Mouse (Mus musculus): ENCODE measurements around the gene Arhgef19. TPM values are rescaled to one million over a fixed set of nuclear protein-coding genes. Genes with fewer than 3 reads are reported as not detected.

The Arhgef19 gene
- polyA plus RNA-seq, 1 experiment from 2014 or later: 10.9 TPM

DNA sequence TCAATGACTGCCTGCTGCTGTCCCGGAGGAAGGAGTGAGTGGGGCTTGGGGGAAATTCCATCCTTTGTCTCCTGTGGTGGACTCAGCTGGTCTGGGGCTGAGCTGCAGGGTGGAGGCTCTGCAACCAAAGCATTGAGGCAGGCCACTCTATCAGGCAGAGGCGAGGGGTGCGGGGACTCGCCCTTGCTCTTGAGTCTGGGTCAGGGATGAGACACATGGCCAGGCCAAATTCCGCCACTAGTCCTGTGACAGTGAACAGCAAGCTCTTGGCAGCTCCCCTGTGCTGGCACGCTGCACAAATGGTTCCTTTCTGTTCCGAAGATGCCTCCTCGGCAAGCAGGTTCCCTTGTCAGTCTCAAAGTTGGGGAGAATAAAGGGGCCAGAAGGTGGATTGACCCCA is 11.8 kb downstream of the Arhgef19 start:
- H3K27ac ChIP-seq: no peak overlapping the region
- 68% methylated on average over 8 of the region's 8 CpGs for WGBS

DNA sequence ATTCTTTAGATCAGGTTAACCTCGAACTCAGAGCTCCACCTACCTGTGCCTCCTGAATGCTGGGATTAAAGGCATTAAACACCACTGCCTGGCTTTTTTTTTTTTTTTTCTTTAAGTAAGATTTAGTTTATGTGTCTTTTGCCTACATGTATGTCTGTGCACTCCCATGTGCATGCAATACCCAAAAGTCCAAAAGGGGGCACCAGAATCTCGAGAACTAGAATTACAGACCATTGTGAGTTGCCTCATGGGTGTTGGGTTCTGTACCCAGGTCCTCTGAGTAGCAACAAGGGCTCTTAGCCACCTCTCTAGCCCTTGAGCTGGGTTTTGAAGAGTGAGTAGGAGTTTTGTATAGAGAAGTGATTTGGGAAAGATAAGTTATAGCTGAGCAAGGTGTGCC is 13.3 kb downstream of the Arhgef19 start:
- Histone ChIP-seq H3K9me3 (replicated peaks) (no peaks in the 10 kb centered on the region), H3K4me2 (replicated peaks) (no peak overlapping the region), H3K36me3 (no peaks in the 10 kb centered on the region), H3K9ac (no peak overlapping the region), H3K27me3 (peaks cover 41% of the 10 kb centered on the region), H3K4me1 (peaks cover 23% of the 10 kb centered on the region), H3K4me3 (no peak overlapping the region), H3K27ac (no peak overlapping the region)
- 65% methylated on average over 2 of the region's 2 CpGs for WGBS
- ATAC-seq (ENCODE audit: low FRiP score): no peak

More for the DNA sequence above, 11.8 kb downstream of the Arhgef19 start:
- Histone ChIP-seq H3K4me1 (peaks cover 38% of the 10 kb centered on the region), H3K4me3 (no peak overlapping the region), H3K36me3 (no peaks in the 10 kb centered on the region), H3K9me3 (replicated peaks) (no peaks in the 10 kb centered on the region), H3K9ac (no peak overlapping the region), H3K27me3 (peaks cover 52% of the 10 kb centered on the region), H3K4me2 (replicated peaks) (no peak overlapping the region)
- ATAC-seq (ENCODE audit: low FRiP score): no peak

DNA sequence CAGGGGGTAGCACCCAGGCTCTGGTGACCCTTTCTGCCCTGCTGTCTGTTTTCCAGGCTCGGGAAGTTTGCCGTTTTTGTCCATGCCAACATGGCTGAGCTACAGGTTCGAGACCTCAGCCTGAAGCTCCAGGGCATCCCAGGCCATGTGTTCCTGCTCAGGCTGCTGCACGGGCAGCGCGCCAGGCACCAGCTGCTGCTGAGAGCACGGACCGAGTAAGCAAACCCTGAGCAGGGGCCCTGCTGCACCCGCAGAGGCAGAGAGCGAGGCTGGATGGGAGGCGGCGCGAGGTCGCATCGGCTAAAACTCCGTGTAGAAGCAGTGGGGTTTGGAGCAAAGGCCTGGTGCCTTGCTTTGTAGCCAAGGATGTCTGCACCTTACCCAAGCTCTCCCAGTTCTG is 14.9 kb downstream of the Arhgef19 start:
- H3K4me3 ChIP-seq: no peak overlapping the region
- peaks cover 25% of the 10 kb centered on the region for H3K27me3 ChIP-seq
- H3K36me3 ChIP-seq: no peaks in the 10 kb centered on the region
- 73% methylated on average over 16 of the region's 16 CpGs for WGBS
- H3K27ac ChIP-seq: no peak overlapping the region
- H3K4me2 ChIP-seq (replicated peaks): no peak overlapping the region
- peaks cover 11% of the 10 kb centered on the region for H3K4me1 ChIP-seq
- ATAC-seq (ENCODE audit: low FRiP score): no peak
- H3K9ac ChIP-seq: no peak overlapping the region
- no peaks in the 10 kb centered on the region for H3K9me3 ChIP-seq (replicated peaks)

DNA sequence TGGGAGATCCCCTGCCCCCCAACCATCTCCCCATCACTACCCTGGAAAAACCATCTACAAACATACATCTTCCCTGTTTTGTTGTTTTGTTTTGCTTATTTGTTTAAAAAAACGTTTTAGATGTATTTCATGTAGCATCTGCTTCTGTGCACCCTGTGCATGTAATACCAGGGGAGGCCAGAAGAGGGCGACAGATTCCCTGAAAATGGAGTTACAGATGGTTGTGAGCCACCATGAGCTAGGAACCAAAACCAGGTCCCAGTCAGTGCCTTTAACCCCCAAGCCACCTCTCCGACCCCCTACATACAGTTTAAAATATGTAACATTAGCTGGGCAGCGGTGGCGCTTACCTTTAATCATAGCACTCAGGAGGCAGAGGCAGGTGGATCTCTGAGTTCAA is 18.1 kb downstream of the Arhgef19 start:
- no peak overlapping the region for H3K9ac ChIP-seq
- peaks cover 6% of the 10 kb centered on the region; the same call in 1 of the 2 replicates for H3K4me1 ChIP-seq
- no peak overlapping the region for H3K4me2 ChIP-seq (replicated peaks)
- H3K36me3 ChIP-seq: no peaks in the 10 kb centered on the region
- peaks cover 4% of the 10 kb centered on the region; the same call in 1 of the 2 replicates for H3K9me3 ChIP-seq (replicated peaks)
- no peak for ATAC-seq (ENCODE audit: low FRiP score)
- 68% methylated on average over 5 of the region's 5 CpGs for WGBS
- no peak overlapping the region for H3K27ac ChIP-seq
- H3K27me3 ChIP-seq: peaks cover 5% of the 10 kb centered on the region; the same call in 1 of the 2 replicates
- H3K4me3 ChIP-seq: no peak overlapping the region

DNA sequence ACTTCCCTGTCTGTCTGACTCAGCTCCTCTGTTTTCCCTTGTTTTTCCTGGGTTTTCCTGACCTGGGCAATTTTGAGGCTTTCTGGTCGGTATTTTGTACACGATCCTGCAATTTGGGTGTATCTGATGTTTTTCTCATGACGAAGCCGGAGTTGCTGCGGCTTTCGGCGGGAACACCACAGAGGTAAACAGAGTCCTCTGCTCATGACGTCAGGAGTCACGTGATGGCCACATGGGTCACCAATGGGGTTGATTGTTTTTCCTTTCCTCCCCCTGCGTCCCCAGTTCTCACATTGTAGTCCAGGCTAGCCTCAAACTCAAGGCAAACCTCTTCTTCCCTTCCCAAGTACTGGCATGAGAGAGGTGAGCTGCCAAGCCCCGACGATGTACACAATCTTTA is 20.1 kb downstream of the Arhgef19 start:
- no peak for ATAC-seq (ENCODE audit: low FRiP score)
- Histone ChIP-seq H3K4me3 (no peak overlapping the region), H3K4me1 (peaks cover 3% of the 10 kb centered on the region; the same call in 1 of the 2 replicates), H3K9ac (no peak overlapping the region), H3K27me3 (peaks cover 5% of the 10 kb centered on the region; the same call in 1 of the 2 replicates), H3K27ac (no peak overlapping the region), H3K4me2 (replicated peaks) (no peak overlapping the region), H3K36me3 (no peaks in the 10 kb centered on the region), H3K9me3 (replicated peaks) (peaks cover 4% of the 10 kb centered on the region; the same call in 1 of the 2 replicates)
- 79% methylated on average over 12 of the region's 12 CpGs for WGBS

DNA sequence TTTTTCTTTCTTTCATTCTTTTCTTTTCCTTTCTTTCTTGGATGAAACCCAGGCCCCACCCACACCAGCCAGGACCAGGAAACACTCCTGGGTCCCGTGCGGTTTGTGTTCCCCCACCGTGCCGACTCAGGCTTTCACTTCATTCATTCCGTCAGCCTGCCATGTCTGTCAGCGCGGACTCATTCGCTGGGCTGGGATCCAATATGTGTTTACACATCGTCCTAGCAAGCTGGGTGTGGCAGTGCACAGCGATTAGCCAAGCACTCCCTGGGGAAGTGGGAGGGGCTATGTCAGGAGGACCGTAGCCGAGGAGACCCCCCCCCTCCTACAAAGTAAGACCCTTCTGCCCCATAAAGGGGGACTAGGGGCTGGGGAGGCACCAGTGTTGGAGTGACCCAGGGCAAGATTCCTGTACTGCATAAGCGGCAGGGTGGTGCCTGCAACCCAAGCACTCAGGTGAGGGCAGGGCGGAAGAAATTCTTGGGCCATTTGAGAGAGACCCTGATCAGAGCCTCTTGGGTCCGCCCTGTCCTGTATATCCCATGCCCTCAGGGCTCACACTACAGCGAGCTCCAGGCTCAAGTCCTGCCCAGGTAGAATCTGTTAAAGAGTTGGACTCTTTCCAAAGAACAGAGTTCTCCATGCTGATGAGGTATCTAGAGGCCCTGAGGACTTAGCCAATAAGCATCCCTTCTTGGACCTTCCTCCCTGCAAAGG is 20.9 kb downstream of the Arhgef19 start:
- no peak for ATAC-seq (ENCODE audit: low FRiP score)
- H3K4me2 ChIP-seq (replicated peaks): no peak overlapping the region
- H3K9me3 ChIP-seq (replicated peaks): peaks cover 4% of the 10 kb centered on the region; the same call in 1 of the 2 replicates
- H3K4me3 ChIP-seq: no peak overlapping the region
- H3K27ac ChIP-seq: no peak overlapping the region
- 59% methylated on average over 16 of the region's 16 CpGs for WGBS
- no peaks in the 10 kb centered on the region for H3K4me1 ChIP-seq
- H3K27me3 ChIP-seq: peaks cover 5% of the 10 kb centered on the region; the same call in 1 of the 2 replicates
- H3K36me3 ChIP-seq: no peaks in the 10 kb centered on the region
- H3K9ac ChIP-seq: no peak overlapping the region

DNA sequence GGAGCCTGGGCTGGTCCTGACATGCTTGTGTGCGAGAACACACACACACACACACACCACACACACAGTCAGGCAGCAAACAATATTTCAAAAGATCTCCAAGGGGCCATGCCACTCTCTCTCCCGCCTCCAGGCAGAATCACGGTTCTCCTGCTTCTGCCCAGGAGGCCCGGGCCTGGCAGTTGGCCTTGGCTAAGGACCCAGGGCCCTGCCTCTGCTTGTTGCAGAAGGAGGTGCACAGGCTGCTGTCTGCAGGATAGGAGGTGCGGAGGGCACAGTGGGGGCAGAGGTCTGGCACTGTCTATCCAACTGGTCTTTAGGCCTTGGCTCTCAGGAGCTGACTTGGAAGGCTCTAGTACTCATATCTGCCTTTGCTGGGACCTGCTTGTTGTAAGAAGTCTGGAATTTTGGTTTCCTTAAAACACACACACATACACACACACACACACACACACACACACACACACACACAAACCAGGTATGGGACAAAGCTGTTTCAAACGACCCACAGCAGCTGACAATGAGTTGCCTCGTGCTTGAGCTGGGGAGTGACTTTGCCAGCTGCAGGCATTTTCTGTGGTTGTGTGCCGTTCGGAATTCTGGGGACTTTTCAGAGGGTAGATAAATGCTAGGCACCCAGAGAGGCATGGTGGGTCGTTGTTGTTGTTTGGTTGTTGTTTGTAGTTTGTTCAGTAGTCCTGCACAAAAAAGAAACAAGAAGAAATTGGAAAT is 23.8 kb downstream of the Arhgef19 start:
- no peak overlapping the region for H3K27ac ChIP-seq
- H3K4me3 ChIP-seq: no peak overlapping the region
- no peaks in the 10 kb centered on the region for H3K36me3 ChIP-seq
- H3K9ac ChIP-seq: no peak overlapping the region
- H3K4me2 ChIP-seq (replicated peaks): no peak overlapping the region
- peaks cover 9% of the 10 kb centered on the region; the same call in 1 of the 2 replicates for H3K9me3 ChIP-seq (replicated peaks)
- H3K4me1 ChIP-seq: no peaks in the 10 kb centered on the region
- WGBS: 77% methylated on average over 10 of the region's 10 CpGs
- H3K27me3 ChIP-seq: 0 out of 2 replicates have a peak, but pooled peaks cover 3% of the 10 kb centered on the region
- ATAC-seq (ENCODE audit: low FRiP score): no peak

DNA sequence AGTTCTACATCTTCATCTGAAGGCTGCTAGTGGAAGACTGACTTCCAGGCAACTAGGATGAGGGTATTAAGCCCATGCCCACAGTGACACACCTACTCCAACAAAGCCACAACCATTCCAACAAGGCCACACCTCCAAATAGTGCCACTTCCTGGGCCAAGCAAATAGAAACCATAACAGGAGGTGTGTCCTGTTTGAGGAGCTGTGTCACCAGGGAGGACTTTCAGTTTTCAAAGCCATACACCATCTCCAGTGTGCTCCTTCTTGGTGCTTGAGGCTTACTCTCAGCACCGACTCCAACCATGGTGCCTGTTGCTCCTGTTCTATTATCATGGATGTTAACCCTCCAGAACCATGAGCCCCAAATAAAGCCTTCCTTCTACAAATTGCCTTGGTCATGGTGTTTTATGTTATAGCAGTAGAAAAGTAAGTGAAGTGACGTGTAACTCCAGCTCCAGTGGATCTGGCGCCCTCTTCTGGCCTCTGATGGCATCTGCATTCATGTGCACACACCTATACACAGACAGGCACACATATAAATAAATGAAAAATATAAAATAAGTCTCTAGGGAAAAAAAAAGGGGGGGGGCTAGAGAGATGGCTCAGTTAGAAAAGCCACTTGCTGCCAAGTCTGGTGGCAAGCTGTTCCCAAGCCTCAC is 26.8 kb downstream of the Arhgef19 start:
- no peak for ATAC-seq (ENCODE audit: low FRiP score)
- H3K27ac ChIP-seq: no peak overlapping the region
- H3K36me3 ChIP-seq: no peaks in the 10 kb centered on the region
- H3K9ac ChIP-seq: no peak overlapping the region
- peaks cover 9% of the 10 kb centered on the region; the same call in 1 of the 2 replicates for H3K9me3 ChIP-seq (replicated peaks)
- no peak overlapping the region for H3K4me2 ChIP-seq (replicated peaks)
- no peaks in the 10 kb centered on the region for H3K4me1 ChIP-seq
- H3K27me3 ChIP-seq: 0 out of 2 replicates have a peak, but pooled peaks cover 3% of the 10 kb centered on the region
- WGBS: 93% methylated on average over 3 of the region's 3 CpGs
- H3K4me3 ChIP-seq: no peak overlapping the region

DNA sequence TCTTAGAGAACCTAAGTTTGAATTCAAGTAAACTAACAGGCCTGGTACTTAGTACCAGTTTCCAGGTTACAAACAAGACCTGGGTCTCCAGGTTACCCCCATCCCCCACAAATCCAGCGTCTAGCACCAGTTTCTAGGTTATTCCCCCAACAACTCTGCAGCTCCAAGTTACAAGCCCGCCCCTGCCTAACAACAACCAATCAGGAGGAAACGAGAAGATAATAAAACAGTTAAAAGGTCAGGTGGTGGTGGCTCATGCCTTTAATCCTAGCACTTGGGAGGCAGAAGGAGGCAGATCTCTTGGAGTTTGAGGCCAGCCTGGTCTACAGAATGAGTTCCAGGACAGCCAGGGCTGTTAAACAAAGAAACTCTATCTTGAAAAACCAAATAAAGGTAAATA is 28.0 kb downstream of the Arhgef19 start:
- H3K36me3 ChIP-seq: no peaks in the 10 kb centered on the region
- ATAC-seq (ENCODE audit: low FRiP score): no peak
- 83% methylated on average over 3 of the region's 3 CpGs for WGBS

DNA sequence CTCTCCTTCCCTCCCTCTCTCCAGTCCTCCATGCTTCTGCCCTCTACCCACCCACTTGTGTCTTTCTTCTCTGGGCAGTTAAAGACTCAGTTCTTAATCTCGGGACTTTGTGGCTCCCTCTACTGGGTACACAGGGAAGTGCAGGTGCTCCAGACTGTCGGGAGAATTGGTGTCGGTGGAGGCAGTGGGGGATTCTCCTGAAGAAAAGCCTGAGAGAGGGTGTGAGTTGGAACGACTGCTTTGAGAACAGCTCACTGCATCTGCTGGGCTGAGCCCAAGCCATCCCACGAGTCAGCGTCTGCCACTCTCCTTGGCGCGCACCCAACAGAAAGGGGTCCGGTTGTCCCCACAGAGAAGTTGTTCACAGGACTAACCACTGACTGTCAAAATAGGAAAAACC is 28.5 kb downstream of the Arhgef19 start:
- Histone ChIP-seq H3K4me3 (no peak overlapping the region), H3K36me3 (no peaks in the 10 kb centered on the region), H3K4me2 (replicated peaks) (no peak overlapping the region), H3K9ac (no peak overlapping the region), H3K9me3 (replicated peaks) (0 out of 2 replicates have a peak, but pooled peaks cover 4% of the 10 kb centered on the region), H3K27ac (no peak overlapping the region), H3K27me3 (0 out of 2 replicates have a peak, but pooled peaks cover 12% of the 10 kb centered on the region), H3K4me1 (no peaks in the 10 kb centered on the region)
- no peak for ATAC-seq (ENCODE audit: low FRiP score)
- 44% methylated on average over 9 of the region's 9 CpGs for WGBS

More for the DNA sequence above, 28.0 kb downstream of the Arhgef19 start:
- Histone ChIP-seq H3K9ac (no peak overlapping the region), H3K4me1 (no peaks in the 10 kb centered on the region), H3K27ac (no peak overlapping the region), H3K4me3 (no peak overlapping the region), H3K9me3 (replicated peaks) (0 out of 2 replicates have a peak, but pooled peaks cover 4% of the 10 kb centered on the region), H3K4me2 (replicated peaks) (no peak overlapping the region), H3K27me3 (0 out of 2 replicates have a peak, but pooled peaks cover 6% of the 10 kb centered on the region)

DNA sequence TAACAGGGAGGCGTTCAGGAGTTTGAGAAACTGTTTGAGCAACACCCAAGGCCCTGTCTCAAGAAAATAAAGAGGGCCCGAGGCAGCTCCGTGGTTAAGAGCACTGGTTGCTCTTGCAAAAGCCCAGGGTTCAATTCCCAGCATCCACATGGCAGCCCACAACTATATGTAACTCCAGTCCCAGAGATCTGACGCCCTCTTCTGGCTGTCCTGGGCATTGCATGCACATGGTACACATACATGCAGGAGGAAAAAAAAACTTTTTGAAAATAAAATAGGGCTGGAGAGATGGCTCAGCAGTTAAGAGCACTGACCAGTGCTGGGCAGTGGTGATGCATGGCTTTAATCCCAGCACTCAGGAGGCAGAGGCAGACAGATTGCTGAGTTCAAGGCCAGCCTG is 29.1 kb downstream of the Arhgef19 start:
- no peak overlapping the region for H3K4me2 ChIP-seq (replicated peaks)
- H3K27ac ChIP-seq: no peak overlapping the region
- H3K9ac ChIP-seq: no peak overlapping the region
- WGBS: 81% methylated on average over 4 of the region's 4 CpGs
- H3K36me3 ChIP-seq: no peaks in the 10 kb centered on the region
- H3K9me3 ChIP-seq (replicated peaks): 0 out of 2 replicates have a peak, but pooled peaks cover 4% of the 10 kb centered on the region
- no peak overlapping the region for H3K4me3 ChIP-seq
- ATAC-seq (ENCODE audit: low FRiP score): no peak
- 0 out of 2 replicates have a peak, but pooled peaks cover 15% of the 10 kb centered on the region for H3K27me3 ChIP-seq
- H3K4me1 ChIP-seq: peaks cover under 1% of the 10 kb centered on the region; the same call in 1 of the 2 replicates

DNA sequence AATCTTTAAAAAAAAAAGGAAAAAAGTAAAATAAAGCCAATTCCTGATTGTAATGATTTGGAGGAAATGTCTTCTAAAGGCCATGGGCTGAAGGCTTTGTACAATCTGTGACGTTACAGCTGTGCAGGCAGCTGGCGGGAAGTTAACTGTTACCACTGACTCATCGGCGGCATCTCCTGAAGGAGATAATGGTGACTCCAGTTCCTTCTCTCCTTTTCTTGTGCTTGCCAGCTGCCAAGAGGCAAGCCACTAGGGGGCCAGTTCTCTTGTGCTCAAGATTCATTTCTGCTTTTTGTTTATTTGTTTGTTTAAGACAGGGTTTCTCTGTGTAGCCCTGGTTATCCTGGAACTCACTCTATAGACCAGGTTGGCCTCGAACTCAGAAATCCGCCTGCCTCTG is 29.8 kb downstream of the Arhgef19 start:
- Histone ChIP-seq H3K9me3 (replicated peaks) (0 out of 2 replicates have a peak, but pooled peaks cover 4% of the 10 kb centered on the region), H3K27ac (no peak overlapping the region), H3K4me3 (no peak overlapping the region), H3K36me3 (no peaks in the 10 kb centered on the region), H3K4me1 (peaks cover 8% of the 10 kb centered on the region; the same call in 1 of the 2 replicates), H3K9ac (no peak overlapping the region), H3K4me2 (replicated peaks) (no peak overlapping the region), H3K27me3 (0 out of 2 replicates have a peak, but pooled peaks cover 18% of the 10 kb centered on the region)
- no peak for ATAC-seq (ENCODE audit: low FRiP score)
- 87% methylated on average over 6 of the region's 6 CpGs for WGBS

Data from hindbrain, embryonic 12.5 days (tissue).